Mouse (Mus musculus) midbrain, embryonic 11.5 days (tissue): ENCODE measurements at regions not wholly inside any gene's neighbourhood (a gene's known extent, or its start where the extent isn't known, plus 50 kb on each side); places are given as distances from the start of the nearest gene placed in this dataset.
"Not testable (repeated sequence)": the region's sequence is repeated elsewhere in the genome, so short reads cannot be mapped to it uniquely, and the experiment has no call there.

Experiments used
- ATAC-seq: fragments of 200-750 bp; cut with Nextera tagmentation; 2 replicates; pipeline ENCODE4 v1.8.0; 2017; ENCODE audit warnings: moderate TSS enrichment, moderate library complexity; ENCODE audit not compliant: low FRiP score
- DNase-seq: peaks from one replicate; pipeline ENCODE4 v3.0.0; 2015; ENCODE audit warnings: low spot score; ENCODE audit errors: missing footprints
- H3K27ac ChIP-seq: fragments of 300-500 bp; sonication (generic); 2 replicates; pipeline ENCODE4 v1.5.1; 2014; ENCODE audit warnings: low read depth, low read length
- H3K27me3 ChIP-seq: fragments of 300-500 bp; sonication (generic); 2 replicates; pipeline ENCODE4 v1.6.1; 2014; ENCODE audit warnings: mild to moderate bottlenecking, low read length, moderate library complexity, mixed read lengths; ENCODE audit not compliant: control insufficient read depth, insufficient read depth
- H3K36me3 ChIP-seq: fragments of 300-500 bp; sonication (generic); 2 replicates; pipeline ENCODE4 v1.6.1; 2014; ENCODE audit warnings: mild to moderate bottlenecking, low read length, moderate library complexity, mixed read lengths; ENCODE audit not compliant: control insufficient read depth, insufficient read depth
- H3K4me1 ChIP-seq: fragments of 300-500 bp; sonication (generic); 2 replicates; pipeline ENCODE4 v1.6.1; 2014; ENCODE audit warnings: low read length; ENCODE audit not compliant: control insufficient read depth, insufficient read depth
- H3K4me2 ChIP-seq: fragments of 300-500 bp; sonication (generic); 2 replicates; pipeline ENCODE4 v1.6.1; 2014; ENCODE audit warnings: mild to moderate bottlenecking, moderate library complexity
- H3K4me3 ChIP-seq: fragments of 300-500 bp; sonication (generic); 2 replicates; pipeline ENCODE4 v1.5.1; 2014; ENCODE audit warnings: low read depth, low read length
- H3K9ac ChIP-seq: fragments of 300-500 bp; sonication (generic); 2 replicates; pipeline ENCODE4 v1.6.1; 2014; ENCODE audit warnings: low read length
- H3K9me3 ChIP-seq: fragments of 300-500 bp; sonication (generic); 2 replicates; pipeline ENCODE4 v1.6.1; 2016; ENCODE audit warnings: low read length; ENCODE audit not compliant: control insufficient read depth
- WGBS: fragments of 180-500 bp; shearing (Covaris S2); extraction: QIAGEN DNeasy Blood & Tissue Kit; methylation state at CpG from one replicate; pipeline ENCODE4 v1.1.7; 2014; 5-methylcytosine and 5-hydroxymethylcytosine counted together

GRCm38 (mm10) chr17:83973461-83974350 is 125.9 kb upstream of the Haao start:
- peaks cover 6% of the 10 kb centered on the region; the same call in 1 of the 2 replicates for H3K4me1 ChIP-seq
- H3K4me2 ChIP-seq: no peak overlapping the region
- no peaks in the 10 kb centered on the region for H3K27me3 ChIP-seq
- H3K4me3 ChIP-seq: no peak overlapping the region
- peak; percentile 82 for DNase-seq
- H3K27ac ChIP-seq: no peak overlapping the region
- 47% methylated on average over 18 of the region's 18 CpGs for WGBS
- no peak for ATAC-seq
- no peak overlapping the region for H3K9ac ChIP-seq
- H3K36me3 ChIP-seq: no peaks in the 10 kb centered on the region
- no peaks in the 10 kb centered on the region for H3K9me3 ChIP-seq

- H3K9ac ChIP-seq: no peak overlapping the region
- ATAC-seq (no peak), DNase-seq (no peak)
- no peaks in the 10 kb centered on the region for H3K27me3 ChIP-seq
- H3K4me1 ChIP-seq: peaks cover 6% of the 10 kb centered on the region; the same call in 1 of the 2 replicates
- no peak overlapping the region for H3K27ac ChIP-seq
- no peaks in the 10 kb centered on the region; the same call in 1 of the 2 replicates for H3K9me3 ChIP-seq
- no peaks in the 10 kb centered on the region for H3K36me3 ChIP-seq
- 88% methylated on average over 5 of the region's 5 CpGs for WGBS
- H3K4me3 ChIP-seq: no peak overlapping the region
- no peak overlapping the region for H3K4me2 ChIP-seq
These were observed 125.1 kb upstream of the Haao start for GRCm38 (mm10) chr17:83972874-83973273.

GRCm38 (mm10) chr17:83972470-83972869 is 124.7 kb upstream of the Haao start:
- H3K27ac ChIP-seq: peak overlapping the region; percentile 6; the same call in 1 of the 2 replicates
- peak; percentile 53 for ATAC-seq
- WGBS: 66% methylated on average over 4 of the region's 4 CpGs

GRCm38 (mm10) chr17:83972026-83972425 is 124.3 kb upstream of the Haao start:
- DNase-seq (peak; percentile 87), ATAC-seq (peak; percentile 93)
- Histone ChIP-seq H3K27me3 (no peaks in the 10 kb centered on the region), H3K9me3 (no peaks in the 10 kb centered on the region; the same call in 1 of the 2 replicates), H3K9ac (0 out of 2 replicates have a peak overlapping the region, but pooled peaks have one; percentile 7), H3K36me3 (no peaks in the 10 kb centered on the region), H3K4me1 (peaks cover 6% of the 10 kb centered on the region; the same call in 1 of the 2 replicates), H3K4me2 (no peak overlapping the region), H3K27ac (peak overlapping the region; percentile 6; the same call in 1 of the 2 replicates), H3K4me3 (no peak overlapping the region)
- 15% methylated on average over 5 of the region's 5 CpGs for WGBS

More at GRCm38 (mm10) chr17:83972470-83972869, 124.7 kb upstream of the Haao start:
- no peaks in the 10 kb centered on the region for H3K36me3 ChIP-seq
- no peak overlapping the region for H3K4me2 ChIP-seq
- H3K9ac ChIP-seq: no peak overlapping the region
- no peak overlapping the region for H3K4me3 ChIP-seq
- peaks cover 6% of the 10 kb centered on the region; the same call in 1 of the 2 replicates for H3K4me1 ChIP-seq
- DNase-seq: no peak
- H3K27me3 ChIP-seq: no peaks in the 10 kb centered on the region
- H3K9me3 ChIP-seq: no peaks in the 10 kb centered on the region; the same call in 1 of the 2 replicates

GRCm38 (mm10) chr17:83969407-83969826 is 121.7 kb upstream of the Haao start:
- no peaks in the 10 kb centered on the region for H3K27me3 ChIP-seq
- 77% methylated on average over 7 of the region's 7 CpGs for WGBS
- ATAC-seq (no peak), DNase-seq (no peak)
- H3K9ac ChIP-seq: no peak overlapping the region
- peaks cover 9% of the 10 kb centered on the region; the same call in 1 of the 2 replicates for H3K4me1 ChIP-seq
- no peaks in the 10 kb centered on the region for H3K36me3 ChIP-seq
- H3K27ac ChIP-seq: no peak overlapping the region
- H3K9me3 ChIP-seq: no peaks in the 10 kb centered on the region; the same call in 1 of the 2 replicates
- H3K4me2 ChIP-seq: no peak overlapping the region
- no peak overlapping the region for H3K4me3 ChIP-seq

- H3K4me2 ChIP-seq, DNase-seq, H3K9me3 ChIP-seq, ATAC-seq, H3K27me3 ChIP-seq, H3K27ac ChIP-seq, H3K4me3 ChIP-seq, H3K36me3 ChIP-seq, H3K4me1 ChIP-seq, H3K9ac ChIP-seq: not testable (repeated sequence)
- WGBS: 85% methylated on average over 3 of the region's 3 CpGs
These were observed 120.4 kb upstream of the Haao start for GRCm38 (mm10) chr17:83968124-83968523.

- Histone ChIP-seq H3K4me3 (no peak overlapping the region), H3K36me3 (no peaks in the 10 kb centered on the region), H3K4me1 (peaks cover 4% of the 10 kb centered on the region; the same call in 1 of the 2 replicates), H3K27ac (no peak overlapping the region), H3K9ac (no peak overlapping the region), H3K27me3 (no peaks in the 10 kb centered on the region), H3K9me3 (no peaks in the 10 kb centered on the region; the same call in 1 of the 2 replicates), H3K4me2 (no peak overlapping the region)
- no peak for ATAC-seq
- DNase-seq: no peak
- 88% methylated on average over 6 of the region's 6 CpGs for WGBS
These were observed 119.2 kb upstream of the Haao start for GRCm38 (mm10) chr17:83967007-83967406.

GRCm38 (mm10) chr17:83964454-83965211 is 116.9 kb upstream of the Haao start:
- Histone ChIP-seq H3K36me3 (no peaks in the 10 kb centered on the region), H3K9me3 (no peaks in the 10 kb centered on the region; the same call in 1 of the 2 replicates), H3K27ac (no peak overlapping the region), H3K9ac (no peak overlapping the region), H3K4me3 (no peak overlapping the region), H3K4me2 (no peak overlapping the region), H3K27me3 (no peaks in the 10 kb centered on the region), H3K4me1 (0 out of 2 replicates have a peak, but pooled peaks cover 2% of the 10 kb centered on the region)
- WGBS: 45% methylated on average over 13 of the region's 13 CpGs
- DNase-seq (no peak), ATAC-seq (no peak)
